Mouse (Mus musculus) G1E (cell line): ENCODE measurements around the gene Slc16a12. TPM values are rescaled to one million over a fixed set of nuclear protein-coding genes. Genes with fewer than 3 reads are reported as not detected.

ENCODE experiments used
- ATAC-seq: 2 replicates; pipeline ENCODE4 v1.8.0; 2016; ENCODE audit warnings: mild to moderate bottlenecking; ENCODE audit not compliant: insufficient number of reproducible peaks, poor library complexity, low FRiP score, severe bottlenecking; ENCODE audit errors: extremely low read depth
- DNase-seq: peaks from one replicate; pipeline ENCODE4 v3.0.0; 2012; ENCODE audit warnings: low spot score
- H3K27me3 ChIP-seq: 2 replicates; pipeline ENCODE4 v1.6.1; 2012; ENCODE audit warnings: mild to moderate bottlenecking, low read length, inconsistent platforms; ENCODE audit not compliant: insufficient read depth
- H3K36me3 ChIP-seq: replicated peaks from 2 replicates; pipeline ENCODE3; 2012; ENCODE audit warnings: mild to moderate bottlenecking, inconsistent platforms
- H3K4me1 ChIP-seq: 2 replicates; pipeline ENCODE4 v1.6.1; 2012; ENCODE audit warnings: low read depth, low read length, inconsistent platforms, mixed read lengths; ENCODE audit not compliant: insufficient read depth
- H3K4me3 ChIP-seq: 2 replicates; pipeline ENCODE4 v1.5.1; 2012; ENCODE audit warnings: low read depth, mild to moderate bottlenecking, inconsistent platforms, low read length, moderate library complexity, mixed read lengths
- H3K9me3 ChIP-seq: replicated peaks from 2 replicates; pipeline ENCODE4 v1.6.1; 2012; ENCODE audit warnings: inconsistent platforms
- CTCF ChIP-seq: IDR thresholded peaks from 2 replicates; pipeline ENCODE4 v1.5.1; 2012; ENCODE audit warnings: low read depth, low read length, inconsistent platforms, mixed read lengths
- GATA1 ChIP-seq: IDR thresholded peaks from 2 replicates; pipeline ENCODE4 v1.6.1; 2012; ENCODE audit warnings: borderline replicate concordance, low read length, inconsistent platforms, mixed read lengths
- GATA2 ChIP-seq: IDR thresholded peaks from 2 replicates; pipeline ENCODE4 v1.6.1; 2012; ENCODE audit warnings: low read depth, low read length, inconsistent platforms, borderline replicate concordance
- POLR2AphosphoS5 ChIP-seq: IDR thresholded peaks from 2 replicates; pipeline ENCODE4 v1.6.1; 2012; ENCODE audit warnings: low read depth, low read length, inconsistent platforms; ENCODE audit not compliant: insufficient replicate concordance
- TAL1 ChIP-seq: conservative IDR thresholded peaks from 2 replicates; pipeline ENCODE4 v1.6.1; 2012; ENCODE audit warnings: low read depth, low read length, inconsistent platforms, mixed read lengths
- polyA plus RNA-seq: library from polyadenylated mRNA; stranded (reverse); fragments of >175 nt; gene quantifications from 2 replicates; pipeline ENCODE4 v1.2.3, GENCODE M21; 2012
- total RNA-seq, 2 experiments: library from RNA; stranded (forward) in 1 of 2; stranded (reverse) in 1 of 2; fragments of 200-1000 nt in 1 of 2; fragments of >200 nt in 1 of 2; fragmentation: Nextera tagmentation in 1 of 2; gene quantifications; 2 replicates each; pipeline ENCODE4 v1.2.3; 2014 to 2017

Gene Slc16a12
- total and polyA plus RNA-seq, 3 experiments = 0.11 TPM; not detected in 2

DNA sequence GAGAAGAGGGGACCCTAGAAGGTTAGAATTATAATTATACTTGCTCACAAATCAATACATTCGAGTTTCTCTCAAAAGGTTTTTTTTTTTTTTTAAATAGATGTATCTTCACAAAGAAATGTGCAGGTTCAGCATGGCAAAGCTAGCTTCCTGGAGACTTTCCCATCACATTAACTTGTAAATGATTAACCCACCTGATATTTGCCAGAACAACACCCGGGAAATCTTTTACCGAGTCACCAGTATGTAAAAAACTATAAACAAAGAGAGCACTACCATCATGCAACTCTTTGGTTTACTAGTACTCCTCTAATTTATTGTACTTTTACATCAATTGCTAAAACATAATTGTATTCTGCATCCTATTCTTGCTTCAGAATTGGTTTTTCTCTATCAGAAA lies 48.7 kb downstream of the Slc16a12 start:
- TF ChIP-seq TAL1 (no peak), GATA1 (no peak), POLR2AphosphoS5 (no peak), CTCF (no peak), GATA2 (no peak)
- no peak for ATAC-seq

GRCm38 (mm10) chr19:34697461-34697860 lies 49.6 kb downstream of the Slc16a12 start:
- Histone ChIP-seq H3K4me3 (no peak overlapping the region), H3K4me1 (no peaks in the 10 kb centered on the region), H3K9me3 (no peaks in the 10 kb centered on the region), H3K36me3 (no peaks in the 10 kb centered on the region), H3K27me3 (no peaks in the 10 kb centered on the region; the same call in 1 of the 2 replicates)
- no peak for DNase-seq
- TF ChIP-seq POLR2AphosphoS5 = no peak
- no peak for TF ChIP-seq CTCF
- no peak for TF ChIP-seq GATA1
- no peak for TF ChIP-seq GATA2
- no peak for TF ChIP-seq TAL1
- no peak for ATAC-seq

More for the DNA sequence above, 48.7 kb downstream of the Slc16a12 start:
- Histone ChIP-seq H3K4me3 (no peak overlapping the region), H3K4me1 (no peaks in the 10 kb centered on the region), H3K27me3 (no peaks in the 10 kb centered on the region; the same call in 1 of the 2 replicates), H3K9me3 (no peaks in the 10 kb centered on the region), H3K36me3 (no peaks in the 10 kb centered on the region)
- no peak for DNase-seq

DNA sequence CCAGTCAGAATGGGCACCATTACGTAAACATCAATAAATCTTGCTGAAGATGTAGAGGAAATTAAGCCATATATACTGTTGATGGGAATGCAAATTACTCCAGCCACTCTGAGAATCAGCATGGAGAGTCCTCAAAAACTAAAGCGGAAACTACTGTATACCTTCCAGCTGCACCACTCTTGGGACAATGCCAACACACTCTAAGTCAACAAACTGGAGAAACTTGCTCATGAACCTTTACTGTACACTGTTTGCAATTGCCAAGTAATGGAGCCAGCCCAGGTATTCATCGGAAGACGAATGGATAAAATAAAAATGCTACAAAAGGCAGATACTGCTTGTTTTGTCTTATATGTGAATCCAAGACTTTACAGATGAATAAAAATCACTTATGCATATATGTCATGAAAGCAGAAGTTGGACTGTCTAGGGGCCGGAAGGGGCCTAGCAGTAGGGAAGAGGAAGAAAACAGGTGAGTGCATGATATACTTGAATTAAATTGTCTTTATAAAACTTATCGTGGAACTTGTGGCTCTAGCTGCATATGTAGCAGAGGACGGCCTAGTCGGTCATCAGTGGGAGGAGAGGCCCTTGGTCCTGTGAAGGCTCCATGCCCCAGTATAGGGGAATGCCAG lies 50.6 kb downstream of the Slc16a12 start:
- Histone ChIP-seq H3K27me3 (no peaks in the 10 kb centered on the region; the same call in 1 of the 2 replicates), H3K9me3 (no peaks in the 10 kb centered on the region), H3K4me3 (no peak overlapping the region), H3K36me3 (no peaks in the 10 kb centered on the region), H3K4me1 (no peaks in the 10 kb centered on the region)
- TF ChIP-seq CTCF = no peak
- TF ChIP-seq POLR2AphosphoS5 = no peak
- TF ChIP-seq GATA2 = no peak
- no peak for TF ChIP-seq TAL1
- no peak for TF ChIP-seq GATA1
- DNase-seq = no peak
- no peak for ATAC-seq

GRCm38 (mm10) chr19:34691402-34691801 lies 55.7 kb downstream of the Slc16a12 start:
- Histone ChIP-seq H3K4me3 (no peak overlapping the region), H3K9me3 (no peaks in the 10 kb centered on the region), H3K4me1 (no peaks in the 10 kb centered on the region), H3K27me3 (no peaks in the 10 kb centered on the region), H3K36me3 (no peaks in the 10 kb centered on the region)
- no peak for TF ChIP-seq GATA2
- no peak for TF ChIP-seq TAL1
- no peak for TF ChIP-seq POLR2AphosphoS5
- TF ChIP-seq CTCF = no peak
- no peak for TF ChIP-seq GATA1
- DNase-seq = no peak
- no peak for ATAC-seq

- no peak for ATAC-seq
- TF ChIP-seq GATA2 = no peak
- no peak for TF ChIP-seq GATA1
- TF ChIP-seq POLR2AphosphoS5 = no peak
- no peak for TF ChIP-seq CTCF
- TF ChIP-seq TAL1 = no peak
Measured at GRCm38 (mm10) chr19:34685530-34685929, 61.6 kb downstream of the Slc16a12 start.

DNA sequence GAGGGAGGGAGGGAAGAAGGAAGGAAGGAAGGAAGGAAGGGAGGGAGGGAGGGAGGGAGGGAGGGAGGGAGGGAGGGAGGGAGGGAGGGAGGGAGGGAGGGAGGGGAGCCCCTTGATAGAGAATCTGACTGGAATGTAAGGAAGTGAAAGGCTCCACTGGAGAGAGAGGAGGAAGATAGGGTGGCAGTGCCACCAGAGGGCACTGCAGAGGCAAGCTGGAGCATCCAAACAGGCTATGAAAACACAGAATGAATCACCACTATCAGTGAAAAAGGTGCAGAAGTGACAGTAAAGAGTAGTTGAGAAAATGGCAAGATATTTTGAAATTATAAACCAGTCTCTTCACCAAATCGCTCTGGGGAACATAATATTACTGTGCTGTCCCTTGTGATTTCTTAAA lies 62.2 kb downstream of the Slc16a12 start:
- DNase-seq (no peak), ATAC-seq (no peak)
- Histone ChIP-seq H3K9me3 (no peaks in the 10 kb centered on the region), H3K4me3 (no peak overlapping the region), H3K36me3 (no peaks in the 10 kb centered on the region), H3K4me1 (no peaks in the 10 kb centered on the region), H3K27me3 (no peaks in the 10 kb centered on the region; the same call in 1 of the 2 replicates)
- TF ChIP-seq POLR2AphosphoS5 = no peak
- TF ChIP-seq TAL1 = no peak
- TF ChIP-seq GATA2 = no peak
- no peak for TF ChIP-seq GATA1
- TF ChIP-seq CTCF = no peak

More at GRCm38 (mm10) chr19:34685530-34685929, 61.6 kb downstream of the Slc16a12 start:
- H3K36me3 ChIP-seq = no peaks in the 10 kb centered on the region
- no peak for DNase-seq
- H3K4me1 ChIP-seq = no peaks in the 10 kb centered on the region
- H3K4me3 ChIP-seq = no peak overlapping the region
- H3K9me3 ChIP-seq = no peaks in the 10 kb centered on the region
- H3K27me3 ChIP-seq = no peaks in the 10 kb centered on the region; the same call in 1 of the 2 replicates

GRCm38 (mm10) chr19:34678428-34678827 lies 68.7 kb downstream of the Slc16a12 start:
- DNase-seq = no peak
- Histone ChIP-seq H3K27me3 (peaks cover 10% of the 10 kb centered on the region), H3K4me1 (no peaks in the 10 kb centered on the region), H3K9me3 (no peaks in the 10 kb centered on the region), H3K4me3 (no peak overlapping the region), H3K36me3 (no peaks in the 10 kb centered on the region)
- TF ChIP-seq CTCF = no peak
- TF ChIP-seq GATA2 = no peak
- TF ChIP-seq POLR2AphosphoS5 = no peak
- no peak for TF ChIP-seq TAL1
- no peak for TF ChIP-seq GATA1
- no peak for ATAC-seq
